Mouse (Mus musculus) midbrain, postnatal 0 days (tissue): ENCODE measurements at regions not wholly inside any gene's neighbourhood (a gene's known extent, or its start where the extent isn't known, plus 50 kb on each side); places are given as distances from the start of the nearest gene placed in this dataset.

Experiments used
- ATAC-seq: fragments of 200-750 bp; cut with Nextera tagmentation; 2 replicates; pipeline ENCODE4 v1.8.0; 2017; ENCODE audit warnings: moderate number of reproducible peaks, mild to moderate bottlenecking, moderate TSS enrichment, moderate library complexity; ENCODE audit not compliant: low FRiP score
- DNase-seq: peaks from one replicate; pipeline ENCODE4 v3.0.0-alpha.2; 2015; ENCODE audit warnings: low spot score
- H3K27ac ChIP-seq: fragments of 300-500 bp; sonication (generic); 2 replicates; pipeline ENCODE4 v1.5.1; 2014; ENCODE audit warnings: low read depth, mild to moderate bottlenecking, low read length, mixed read lengths
- H3K27me3 ChIP-seq: fragments of 300-500 bp; sonication (generic); 2 replicates; pipeline ENCODE4 v1.6.1; 2014; ENCODE audit warnings: low read length, control low read depth, mixed read lengths; ENCODE audit not compliant: insufficient read depth
- H3K36me3 ChIP-seq: fragments of 300-500 bp; sonication (generic); 2 replicates; pipeline ENCODE4 v1.6.1; 2014; ENCODE audit warnings: low read length, control low read depth, mixed read lengths; ENCODE audit not compliant: insufficient read depth
- H3K4me1 ChIP-seq: fragments of 300-500 bp; sonication (generic); 2 replicates; pipeline ENCODE4 v1.6.1; 2014; ENCODE audit warnings: mild to moderate bottlenecking, control low read depth, antibody characterized with exemption, low read length, mixed read lengths; ENCODE audit not compliant: insufficient read depth
- H3K4me2 ChIP-seq: fragments of 300-500 bp; sonication (generic); 2 replicates; pipeline ENCODE4 v1.6.1; 2014; ENCODE audit warnings: low read depth, mild to moderate bottlenecking, low read length, mixed read lengths; ENCODE audit not compliant: poor library complexity, severe bottlenecking
- H3K4me3 ChIP-seq: fragments of 300-500 bp; sonication (generic); 2 replicates; pipeline ENCODE4 v1.5.1; 2014; ENCODE audit warnings: low read depth, mild to moderate bottlenecking, low read length, moderate library complexity
- H3K9ac ChIP-seq: fragments of 300-500 bp; sonication (generic); replicated peaks from 2 replicates; pipeline ENCODE4 v1.6.1; 2014; ENCODE audit warnings: mild to moderate bottlenecking, low read length, moderate library complexity, mixed read lengths; ENCODE audit not compliant: poor library complexity, severe bottlenecking
- H3K9me3 ChIP-seq: fragments of 300-500 bp; sonication (generic); 2 replicates; pipeline ENCODE4 v1.6.1; 2016; ENCODE audit warnings: low read length, control low read depth
- CTCF ChIP-seq: IDR thresholded peaks from 2 replicates; pipeline ENCODE4 v1.5.1; 2016; ENCODE audit warnings: antibody characterized with exemption, mild to moderate bottlenecking
- WGBS: fragments of 180-500 bp; shearing (Covaris S2); extraction: QIAGEN DNeasy Blood & Tissue Kit; methylation state at CpG from one replicate; pipeline ENCODE4 v1.1.7; 2014; 5-methylcytosine and 5-hydroxymethylcytosine counted together

DNA sequence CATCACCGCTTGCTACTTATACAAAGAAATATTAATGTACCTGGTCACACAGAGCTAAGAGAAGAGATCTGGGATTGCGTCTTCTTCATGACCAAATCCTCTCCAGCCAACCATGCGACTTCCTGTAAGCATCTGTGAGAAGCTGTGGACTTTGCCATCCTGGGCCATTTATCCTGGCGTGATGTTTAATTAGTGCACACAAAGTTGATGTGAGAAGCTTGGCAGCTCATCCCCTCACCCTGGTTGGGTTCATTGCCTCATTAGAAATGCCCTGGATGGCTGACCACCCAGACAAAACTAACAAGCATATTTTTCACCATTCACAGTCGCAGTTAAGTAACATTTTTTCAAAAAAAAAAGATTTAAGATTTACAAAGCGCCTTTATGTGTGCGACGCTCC, 69.3 kb upstream of the Zfp462 start:
- Histone ChIP-seq H3K9ac (no peak overlapping the region), H3K4me3 (no peak overlapping the region), H3K4me1 (no peaks in the 10 kb centered on the region), H3K27ac (no peak overlapping the region), H3K27me3 (no peaks in the 10 kb centered on the region), H3K36me3 (no peaks in the 10 kb centered on the region), H3K4me2 (no peak overlapping the region), H3K9me3 (no peaks in the 10 kb centered on the region)
- ATAC-seq (no peak), DNase-seq (no peak)
- TF ChIP-seq CTCF = no peak
- 90% methylated on average over 8 of the region's 8 CpGs for WGBS

DNA sequence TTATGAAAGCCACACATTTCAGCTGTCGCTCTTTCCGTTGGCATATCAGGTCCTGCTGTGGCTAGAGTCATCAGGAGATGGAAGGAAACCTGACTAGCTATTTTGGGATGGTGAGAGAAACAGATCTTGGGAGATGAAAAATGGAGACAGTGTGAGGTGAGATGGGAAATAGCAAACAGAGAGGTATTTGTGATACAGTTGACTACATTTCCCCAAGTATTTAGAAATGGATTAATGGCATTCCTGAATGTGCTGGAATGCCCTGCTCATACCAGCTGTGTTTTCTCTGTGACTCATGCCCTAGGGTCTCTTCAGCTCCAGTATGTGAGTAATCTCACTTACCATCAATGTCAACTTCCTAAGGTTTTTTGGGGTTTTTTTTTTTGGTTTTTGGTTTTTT, 67.5 kb upstream of the Zfp462 start:
- ATAC-seq = no peak
- no peak for TF ChIP-seq CTCF

DNA sequence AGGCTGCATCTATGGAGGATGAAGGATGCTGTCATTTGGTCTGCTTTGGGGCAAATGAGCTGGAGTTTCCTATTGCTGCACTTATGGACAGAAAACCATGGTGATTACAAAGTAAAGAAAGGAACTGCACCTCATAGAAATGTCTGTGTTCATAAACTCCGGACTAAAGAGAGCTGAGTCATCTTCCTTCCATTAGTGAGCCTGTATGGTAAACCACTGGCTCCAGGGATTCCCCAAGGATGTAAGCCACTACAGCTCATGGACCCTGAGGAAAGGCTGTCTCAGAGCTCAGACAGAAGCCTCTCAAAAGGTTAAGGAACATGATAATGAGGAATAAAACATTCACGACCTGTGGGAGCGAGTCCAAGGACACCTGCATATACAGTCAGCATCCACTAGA, 66.3 kb upstream of the Zfp462 start:
- no peaks in the 10 kb centered on the region for H3K4me1 ChIP-seq
- no peak overlapping the region for H3K4me3 ChIP-seq
- no peak overlapping the region for H3K4me2 ChIP-seq
- H3K27me3 ChIP-seq = no peaks in the 10 kb centered on the region
- 89% methylated on average over 3 of the region's 3 CpGs for WGBS
- no peaks in the 10 kb centered on the region for H3K36me3 ChIP-seq
- H3K9ac ChIP-seq = no peak overlapping the region
- no peak overlapping the region for H3K27ac ChIP-seq
- ATAC-seq = no peak
- TF ChIP-seq CTCF = no peak
- DNase-seq = no peak
- H3K9me3 ChIP-seq = no peaks in the 10 kb centered on the region

More for the DNA sequence above, 67.5 kb upstream of the Zfp462 start:
- 81% methylated on average over 2 of the region's 2 CpGs for WGBS
- Histone ChIP-seq H3K9me3 (no peaks in the 10 kb centered on the region), H3K4me3 (no peak overlapping the region), H3K27me3 (no peaks in the 10 kb centered on the region), H3K36me3 (no peaks in the 10 kb centered on the region), H3K9ac (no peak overlapping the region), H3K27ac (no peak overlapping the region), H3K4me2 (no peak overlapping the region), H3K4me1 (no peaks in the 10 kb centered on the region)
- no peak for DNase-seq

DNA sequence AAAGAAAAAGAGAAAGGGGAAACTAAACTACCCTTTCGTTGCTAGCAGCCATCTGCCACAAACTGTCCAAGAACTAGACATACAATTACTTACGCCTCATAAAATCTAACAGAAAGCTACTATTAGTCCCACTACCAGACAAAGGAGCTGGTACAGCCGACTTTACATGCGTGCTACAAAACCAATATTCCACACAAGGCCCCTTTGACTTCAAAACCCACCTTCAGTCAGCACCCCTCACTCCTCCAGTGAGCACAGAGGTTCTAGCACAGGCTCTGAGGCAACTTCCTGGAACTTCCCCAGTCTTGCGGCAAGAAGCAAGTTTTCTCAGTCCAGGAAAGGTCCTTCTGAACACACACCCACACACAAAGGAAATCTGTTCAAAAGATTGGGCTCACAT, 51.6 kb upstream of the Zfp462 start:
- ATAC-seq = no peak

More for the DNA sequence above, 51.6 kb upstream of the Zfp462 start:
- no peaks in the 10 kb centered on the region for H3K9me3 ChIP-seq
- TF ChIP-seq CTCF = no peak
- H3K4me3 ChIP-seq = no peak overlapping the region
- 87% methylated on average over 5 of the region's 5 CpGs for WGBS
- H3K4me2 ChIP-seq = no peak overlapping the region
- no peaks in the 10 kb centered on the region for H3K27me3 ChIP-seq
- no peaks in the 10 kb centered on the region for H3K36me3 ChIP-seq
- no peak overlapping the region for H3K27ac ChIP-seq
- H3K9ac ChIP-seq = no peak overlapping the region
- H3K4me1 ChIP-seq = no peaks in the 10 kb centered on the region
- no peak for DNase-seq
